Mouse (Mus musculus): Measurements from ENCODE around the gene Mcpt1. TPM values are rescaled to one million over a fixed set of nuclear protein-coding genes. Genes with fewer than 3 reads are reported as not detected.

The Mcpt1 gene
- not detected for total RNA-seq (2023)

DNA sequence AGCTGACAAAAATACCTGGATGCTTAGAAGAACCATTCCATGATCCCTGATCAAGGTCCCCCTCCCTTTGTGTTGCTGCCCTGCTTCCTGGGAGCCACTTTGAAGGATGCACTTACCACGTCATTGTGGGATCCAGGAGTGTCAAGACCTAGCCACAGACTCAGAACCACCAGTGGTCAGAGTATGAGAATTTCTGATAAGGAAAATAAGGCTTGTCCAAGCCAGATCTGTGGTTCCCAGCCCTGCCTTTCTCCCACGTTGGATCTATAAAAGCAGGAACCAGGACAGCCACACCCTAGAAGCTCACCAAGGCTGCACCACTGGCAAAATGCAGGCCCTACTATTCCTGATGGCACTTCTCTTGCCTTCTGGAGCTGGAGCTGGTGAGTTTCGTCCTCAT lies at the start of gene Mcpt1:
Mcpt1 (plus strand) TSS at position 301 of the 400 bp plus-strand sequence.

GRCm38 (mm10) chr14:56030395-56030794 lies 12.6 kb downstream of the Mcpt1 start, which contains the start of gene Mcpt9:
Gene Mcpt9, minus strand, starts transcription at chr14:56030495.

DNA sequence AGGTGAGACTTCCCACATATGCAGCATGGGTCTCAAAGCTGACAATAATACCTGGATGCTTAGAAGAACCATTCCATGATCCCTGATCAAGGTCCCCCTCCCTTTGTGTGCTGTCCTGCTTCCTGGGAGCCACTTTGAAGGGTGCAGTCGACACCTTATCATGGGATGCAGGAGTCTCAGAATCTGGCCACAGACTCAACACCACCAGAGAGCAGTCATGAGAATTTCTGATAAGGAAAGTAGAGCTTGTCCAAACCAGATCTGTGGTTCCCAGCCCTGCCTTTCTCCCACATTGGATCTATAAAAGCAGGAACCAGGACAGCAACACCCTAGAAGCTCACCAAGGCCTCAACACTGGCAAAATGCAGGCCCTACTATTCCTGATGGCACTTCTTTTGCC lies 24.0 kb downstream of the Mcpt1 start, which contains the start of gene Mcpt2:
Mcpt2 (plus strand) TSS at position 250 of the 400 bp plus-strand sequence.

DNA sequence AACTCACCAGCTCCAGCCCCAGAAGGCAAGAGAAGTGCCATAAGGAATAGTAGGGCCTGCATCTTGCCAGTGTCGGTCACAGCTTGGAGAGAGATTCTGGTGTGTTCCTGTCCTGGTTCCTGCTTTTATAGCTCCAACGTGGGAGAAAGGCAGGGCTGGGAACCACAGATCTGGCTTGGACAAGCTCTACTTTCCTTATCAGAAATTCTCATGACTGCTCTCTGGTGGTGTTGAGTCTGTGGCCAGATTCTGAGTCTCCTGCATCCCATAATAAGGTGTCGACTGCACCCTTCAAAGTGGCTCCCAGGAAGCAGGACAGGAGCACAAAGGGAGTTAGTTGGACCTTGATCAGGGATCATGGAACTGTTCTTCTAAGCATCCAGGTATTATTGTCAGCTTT lies 44.4 kb downstream of the Mcpt1 start, which contains the start of gene Mcpt4:
Mcpt4 (minus strand) TSS at position 101 of the 400 bp plus-strand sequence.

Other genes starting within 250 kb of the Mcpt1 start
- gene Adcy4, start 233.9 kb upstream of the Mcpt1 start, total RNA-seq (2023), result 0.52 TPM
- 40.3 TPM for gene Ripk3, start 229.1 kb upstream of the Mcpt1 start, total RNA-seq (2023)
- not detected for gene Nfatc4, start 194.8 kb upstream of the Mcpt1 start, total RNA-seq (2023)
- gene Nynrin, start 164.0 kb upstream of the Mcpt1 start, total RNA-seq (2023), result 0.43 TPM
- not detected for gene Cbln3, start 133.6 kb upstream of the Mcpt1 start, total RNA-seq (2023)
- 63.1 TPM for gene Khnyn, start 133.0 kb upstream of the Mcpt1 start, total RNA-seq (2023)
- gene Sdr39u1, start 117.7 kb upstream of the Mcpt1 start, total RNA-seq (2023), result 44.2 TPM
- not detected for gene Cma1, start 73.3 kb upstream of the Mcpt1 start, total RNA-seq (2023)
- gene Cma2, start 67.0 kb upstream of the Mcpt1 start, total RNA-seq (2023), result not detected
- not detected for gene Mcpt9, start 12.5 kb downstream of the Mcpt1 start, total RNA-seq (2023)
- gene Mcpt2, start 24.1 kb downstream of the Mcpt1 start, total RNA-seq (2023), result not detected
- gene Mcpt4, start 44.3 kb downstream of the Mcpt1 start, total RNA-seq (2023), result not detected
- gene Mcpt8, start 67.3 kb downstream of the Mcpt1 start, total RNA-seq (2023), result not detected
- gene Ctsg, start 84.6 kb downstream of the Mcpt1 start, total RNA-seq (2023), result not detected
- gene Gzme, start 102.7 kb downstream of the Mcpt1 start, total RNA-seq (2023), result not detected
- gene Gzmd, start 114.6 kb downstream of the Mcpt1 start, total RNA-seq (2023), result not detected
- gene Gzmg, start 141.6 kb downstream of the Mcpt1 start, total RNA-seq (2023), result not detected
- gene Gzmn, start 156.6 kb downstream of the Mcpt1 start, total RNA-seq (2023), result not detected
- gene Gzmf, start 193.4 kb downstream of the Mcpt1 start, total RNA-seq (2023), result not detected
- 0.61 TPM for gene Gzmc, start 216.7 kb downstream of the Mcpt1 start, total RNA-seq (2023)
- 2.5 TPM for gene Gzmb, start 244.3 kb downstream of the Mcpt1 start, total RNA-seq (2023)

Data from CD8-positive naive resting alpha-beta T cell, adult 57 days (primary cell).